Mouse (Mus musculus): ENCODE data around the gene Siah1a. TPM values are rescaled to one million over a fixed set of nuclear protein-coding genes. Genes with fewer than 3 reads are reported as not detected.

The Siah1a gene
- polyA plus RNA-seq, 2 experiments: 36.5 to 46.1 TPM

GRCm38 (mm10) chr8:86705317-86705716 is 40.4 kb downstream of the Siah1a start:
- Histone ChIP-seq H3K9me3 (ENCODE audit: control insufficient read depth, low read length) (no peaks in the 10 kb centered on the region), H3K4me1 (ENCODE audit: control insufficient read depth, insufficient read depth, low read length) (no peaks in the 10 kb centered on the region), H3K9ac (ENCODE audit: low read depth, low read length, severe bottlenecking) (no peak overlapping the region), H3K27ac (replicated peaks; ENCODE audit: low read depth, low read length) (no peak overlapping the region), H3K4me2 (replicated peaks; ENCODE audit: low read depth, low read length, severe bottlenecking) (no peak overlapping the region), H3K36me3 (ENCODE audit: control insufficient read depth, insufficient read depth, low read length) (peaks cover 10% of the 10 kb centered on the region), H3K27me3 (ENCODE audit: control insufficient read depth, insufficient read depth, low read length) (no peaks in the 10 kb centered on the region), H3K4me3 (replicated peaks; ENCODE audit: low read length) (no peak overlapping the region)
- TF ChIP-seq POLR2A (IDR thresholded peaks at IDR 0.05; ENCODE audit: borderline replicate concordance, extremely low read depth, insufficient read depth, insufficient read length): no peak
- ATAC-seq (ENCODE audit: low FRiP score, low read depth) (no peak), DNase-seq (ENCODE audit: low spot score) (no peak)
- 80% methylated on average over 3 of the region's 3 CpGs for WGBS

DNA sequence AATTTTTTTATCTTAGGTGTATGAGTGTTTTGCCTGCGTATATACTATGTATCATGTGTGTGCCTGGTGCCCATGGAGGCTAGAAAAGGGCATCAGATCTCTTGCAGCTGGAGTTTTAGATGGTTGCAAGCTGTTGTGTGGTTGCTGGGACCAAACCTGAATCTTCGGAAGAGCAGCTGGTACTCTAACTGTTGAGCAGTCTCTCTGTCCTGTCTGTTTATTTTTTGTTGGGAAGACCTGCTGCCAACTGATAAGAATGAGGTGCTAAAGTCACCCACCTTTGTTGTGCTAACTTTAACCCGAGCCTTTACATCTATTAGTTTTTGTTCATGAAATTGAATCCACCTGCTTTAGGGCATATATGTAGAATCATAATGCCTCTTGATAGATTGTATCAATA is 43.3 kb downstream of the Siah1a start:
- Histone ChIP-seq H3K27ac (replicated peaks; ENCODE audit: low read depth, low read length) (no peak overlapping the region), H3K4me1 (ENCODE audit: control insufficient read depth, insufficient read depth, low read length) (no peaks in the 10 kb centered on the region), H3K4me3 (replicated peaks; ENCODE audit: low read length) (no peak overlapping the region), H3K36me3 (ENCODE audit: control insufficient read depth, insufficient read depth, low read length) (peaks cover 7% of the 10 kb centered on the region), H3K9me3 (ENCODE audit: control insufficient read depth, low read length) (no peaks in the 10 kb centered on the region), H3K4me2 (replicated peaks; ENCODE audit: low read depth, low read length, severe bottlenecking) (no peak overlapping the region), H3K9ac (ENCODE audit: low read depth, low read length, severe bottlenecking) (no peak overlapping the region), H3K27me3 (ENCODE audit: control insufficient read depth, insufficient read depth, low read length) (no peaks in the 10 kb centered on the region)
- WGBS: 89% methylated on average over 3 of the region's 3 CpGs
- ATAC-seq (ENCODE audit: low FRiP score, low read depth): no peak
- no peak for TF ChIP-seq POLR2A (IDR thresholded peaks at IDR 0.05; ENCODE audit: borderline replicate concordance, extremely low read depth, insufficient read depth, insufficient read length)
- no peak for DNase-seq (ENCODE audit: low spot score)

DNA sequence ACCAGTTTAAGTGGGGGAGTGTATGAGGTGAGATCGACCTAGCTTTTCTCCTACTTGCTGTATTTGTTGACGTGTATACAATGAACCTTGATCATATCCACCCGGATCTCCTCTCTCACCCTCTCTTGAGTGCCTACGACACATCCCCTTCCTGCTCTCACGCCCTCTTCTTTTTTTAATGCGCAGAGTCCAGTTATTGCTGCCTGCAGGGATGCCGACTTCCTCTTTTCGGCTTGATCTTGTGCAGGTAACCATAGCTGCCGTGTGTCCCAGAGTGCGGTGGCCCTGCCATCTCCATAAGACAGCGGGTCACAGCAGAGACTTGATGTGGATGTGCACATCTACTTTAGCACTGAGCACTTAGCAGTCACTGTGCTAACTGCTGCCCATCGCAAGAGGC is 46.3 kb downstream of the Siah1a start:
- Histone ChIP-seq H3K4me3 (replicated peaks; ENCODE audit: low read length) (no peak overlapping the region), H3K27me3 (ENCODE audit: control insufficient read depth, insufficient read depth, low read length) (no peaks in the 10 kb centered on the region), H3K9me3 (ENCODE audit: control insufficient read depth, low read length) (no peaks in the 10 kb centered on the region), H3K27ac (replicated peaks; ENCODE audit: low read depth, low read length) (no peak overlapping the region), H3K4me2 (replicated peaks; ENCODE audit: low read depth, low read length, severe bottlenecking) (no peak overlapping the region), H3K36me3 (ENCODE audit: control insufficient read depth, insufficient read depth, low read length) (peaks cover 5% of the 10 kb centered on the region), H3K9ac (ENCODE audit: low read depth, low read length, severe bottlenecking) (no peak overlapping the region), H3K4me1 (ENCODE audit: control insufficient read depth, insufficient read depth, low read length) (no peaks in the 10 kb centered on the region)
- whole genome bisulfite sequencing: 92% methylated on average over 12 of the region's 12 CpGs
- no peak for TF ChIP-seq POLR2A (IDR thresholded peaks at IDR 0.05; ENCODE audit: borderline replicate concordance, extremely low read depth, insufficient read depth, insufficient read length)
- no peak for DNase-seq (ENCODE audit: low spot score)
- no peak for ATAC-seq (ENCODE audit: low FRiP score, low read depth)

GRCm38 (mm10) chr8:86698811-86699421 is 46.8 kb downstream of the Siah1a start:
- WGBS: 42% methylated on average over 1 of the region's 1 CpGs

GRCm38 (mm10) chr8:86695703-86696102 is 50.0 kb downstream of the Siah1a start:
- Histone ChIP-seq H3K9me3 (ENCODE audit: control insufficient read depth, low read length) (no peaks in the 10 kb centered on the region), H3K36me3 (ENCODE audit: control insufficient read depth, insufficient read depth, low read length) (peaks cover 9% of the 10 kb centered on the region), H3K4me1 (ENCODE audit: control insufficient read depth, insufficient read depth, low read length) (no peaks in the 10 kb centered on the region), H3K27me3 (ENCODE audit: control insufficient read depth, insufficient read depth, low read length) (no peaks in the 10 kb centered on the region), H3K27ac (replicated peaks; ENCODE audit: low read depth, low read length) (no peak overlapping the region), H3K9ac (ENCODE audit: low read depth, low read length, severe bottlenecking) (no peak overlapping the region), H3K4me3 (replicated peaks; ENCODE audit: low read length) (no peak overlapping the region), H3K4me2 (replicated peaks; ENCODE audit: low read depth, low read length, severe bottlenecking) (no peak overlapping the region)
- ATAC-seq (ENCODE audit: low FRiP score, low read depth): no peak
- no peak for TF ChIP-seq POLR2A (IDR thresholded peaks at IDR 0.05; ENCODE audit: borderline replicate concordance, extremely low read depth, insufficient read depth, insufficient read length)
- WGBS: 93% methylated on average over 2 of the region's 2 CpGs
- no peak for DNase-seq (ENCODE audit: low spot score)

More at GRCm38 (mm10) chr8:86698811-86699421, 46.8 kb downstream of the Siah1a start:
- no peaks in the 10 kb centered on the region for H3K9me3 ChIP-seq (ENCODE audit: control insufficient read depth, low read length)
- ATAC-seq (ENCODE audit: low FRiP score, low read depth) (no peak), DNase-seq (ENCODE audit: low spot score) (no peak)
- TF ChIP-seq POLR2A (IDR thresholded peaks at IDR 0.05; ENCODE audit: borderline replicate concordance, extremely low read depth, insufficient read depth, insufficient read length): no peak
- no peak overlapping the region for H3K4me3 ChIP-seq (replicated peaks; ENCODE audit: low read length)
- H3K9ac ChIP-seq (ENCODE audit: low read depth, low read length, severe bottlenecking): no peak overlapping the region
- no peaks in the 10 kb centered on the region for H3K4me1 ChIP-seq (ENCODE audit: control insufficient read depth, insufficient read depth, low read length)
- no peaks in the 10 kb centered on the region for H3K27me3 ChIP-seq (ENCODE audit: control insufficient read depth, insufficient read depth, low read length)
- peaks cover 5% of the 10 kb centered on the region for H3K36me3 ChIP-seq (ENCODE audit: control insufficient read depth, insufficient read depth, low read length)
- H3K4me2 ChIP-seq (replicated peaks; ENCODE audit: low read depth, low read length, severe bottlenecking): no peak overlapping the region
- no peak overlapping the region for H3K27ac ChIP-seq (replicated peaks; ENCODE audit: low read depth, low read length)
